Mouse (Mus musculus) spleen, adult 18-20 months (tissue): ENCODE data around the gene Ptpn1.

ENCODE experiments used
- DNase-seq, 2 experiments: peaks; one replicate each; pipeline ENCODE4 v3.0.0; 2022; ENCODE audit warnings: mixed read lengths in 2 of 2

Gene Ptpn1

GRCm38 (mm10) chr2:167978271-167978670, 46.4 kb downstream of the Ptpn1 start:
- DNase-seq: no peak

GRCm38 (mm10) chr2:167980391-167980790, 48.5 kb downstream of the Ptpn1 start:
- DNase-seq: no peak

GRCm38 (mm10) chr2:167982646-167983045, 50.8 kb downstream of the Ptpn1 start:
- DNase-seq: no peak

GRCm38 (mm10) chr2:167984371-167984770, 52.5 kb downstream of the Ptpn1 start:
- DNase-seq: no peak

- DNase-seq: no peak
These were observed 53.1 kb downstream of the Ptpn1 start for GRCm38 (mm10) chr2:167984946-167985345.

GRCm38 (mm10) chr2:167986762-167987161, 54.9 kb downstream of the Ptpn1 start:
- peak in 1 of 2 experiments; percentile 61 for DNase-seq

GRCm38 (mm10) chr2:167987640-167988039, 55.8 kb downstream of the Ptpn1 start:
- no peak for DNase-seq

- no peak for DNase-seq
These were observed 57.5 kb downstream of the Ptpn1 start for GRCm38 (mm10) chr2:167989310-167989709.

GRCm38 (mm10) chr2:167993260-167993659, 61.4 kb downstream of the Ptpn1 start:
- DNase-seq: no peak

- no peak for DNase-seq
These were observed 64.2 kb downstream of the Ptpn1 start for GRCm38 (mm10) chr2:167995870-167996635.

- DNase-seq: no peak
These were observed 64.9 kb downstream of the Ptpn1 start for GRCm38 (mm10) chr2:167996672-167997215.

- no peak for DNase-seq
These were observed 65.7 kb downstream of the Ptpn1 start for GRCm38 (mm10) chr2:167997562-167997961.

- DNase-seq: no peak
These were observed 67.4 kb downstream of the Ptpn1 start for GRCm38 (mm10) chr2:167999145-167999743.

- DNase-seq: no peak
These were observed 70.3 kb downstream of the Ptpn1 start for GRCm38 (mm10) chr2:168002188-168002587.

GRCm38 (mm10) chr2:168002884-168003283, 71.0 kb downstream of the Ptpn1 start:
- DNase-seq: no peak

- no peak for DNase-seq
These were observed 71.6 kb downstream of the Ptpn1 start for GRCm38 (mm10) chr2:168003431-168003830.

GRCm38 (mm10) chr2:168004369-168004768, 72.5 kb downstream of the Ptpn1 start:
- no peak for DNase-seq

GRCm38 (mm10) chr2:168005005-168005404, 73.1 kb downstream of the Ptpn1 start:
- DNase-seq: no peak

GRCm38 (mm10) chr2:168005616-168006015, 73.8 kb downstream of the Ptpn1 start:
- DNase-seq: no peak

GRCm38 (mm10) chr2:168006489-168006888, 74.6 kb downstream of the Ptpn1 start:
- no peak for DNase-seq

GRCm38 (mm10) chr2:168008132-168008531, 76.3 kb downstream of the Ptpn1 start:
- DNase-seq: no peak

GRCm38 (mm10) chr2:168009936-168010668, 78.2 kb downstream of the Ptpn1 start, which contains the start of gene Ripor3:
TSS of gene Ripor3 (minus strand) at chr2:168010618.
- peak; percentile 49 to 71 for DNase-seq

- no peak for DNase-seq
These were observed 79.0 kb downstream of the Ptpn1 start for GRCm38 (mm10) chr2:168010893-168011292.
